ENCODE assay signal across 25 mouse cellular contexts in genomic region chr10:122718951-122719350, GRCm38 (mm10).
"Had no signal": no experiment of that assay in that cellular context is flagged by ENCODE, and none has a peak within 500 bp of the region (broad histone marks: within the 10 kb centered on the region; RNA-seq: fewer than 3 reads in every experiment).

No protein-coding gene starts in this region.

- H3K27me3 ChIP-seq: limb, embryonic 13.5 days; liver, embryonic 12.5 days; liver, embryonic 15.5 days; lung, embryonic 15.5 days; megakaryocyte, embryonic 14.5 days; neural tube, embryonic 12.5 days; neural tube, embryonic 15.5 days had no signal

- H3K36me3 ChIP-seq: limb, embryonic 13.5 days; liver, embryonic 12.5 days; liver, embryonic 15.5 days; lung, embryonic 15.5 days; midbrain, embryonic 10.5 days; neural tube, embryonic 12.5 days; neural tube, embryonic 15.5 days had no signal

- H3K27ac ChIP-seq: limb, embryonic 13.5 days; liver, embryonic 12.5 days; liver, embryonic 15.5 days; lung, embryonic 15.5 days; midbrain, embryonic 10.5 days; neural tube, embryonic 12.5 days; neural tube, embryonic 15.5 days; stomach, postnatal 0 days had no signal

- H3K4me1 ChIP-seq: limb, embryonic 13.5 days; liver, embryonic 12.5 days; liver, embryonic 15.5 days; lung, embryonic 15.5 days; megakaryocyte, embryonic 14.5 days had no signal

- H3K9ac ChIP-seq: limb, embryonic 13.5 days; liver, embryonic 12.5 days; liver, embryonic 15.5 days; lung, embryonic 15.5 days; neural tube, embryonic 12.5 days; neural tube, embryonic 15.5 days had no signal

- H3K4me2 ChIP-seq: limb, embryonic 13.5 days; liver, embryonic 12.5 days; liver, embryonic 15.5 days; lung, embryonic 15.5 days; neural tube, embryonic 12.5 days; neural tube, embryonic 15.5 days had no signal

- H3K9me3 ChIP-seq: limb, embryonic 13.5 days; liver, embryonic 12.5 days; liver, embryonic 15.5 days; lung, embryonic 15.5 days; megakaryocyte, embryonic 14.5 days; midbrain, embryonic 10.5 days; neural tube, embryonic 12.5 days; neural tube, embryonic 15.5 days had no signal

- ATAC-seq: intestine, postnatal 0 days; liver, embryonic 12.5 days had no signal

- DNase-seq: kidney, adult 8-10 months; kidney, postnatal 10 days; kidney, postnatal 36 days; left cerebral cortex, postnatal 4 days; liver; lung, adult 18-20 months; lung, postnatal 10 days; lung, postnatal 36 days; midbrain, embryonic 14.5 days; right cerebral cortex, adult 18-20 months; right cerebral cortex, postnatal 14 days; right cerebral cortex, postnatal 4 days; thymus, adult 2 months; thymus, postnatal 14 days; thymus, postnatal 4 days had no signal

- H3K4me3 ChIP-seq: limb, embryonic 13.5 days; liver, embryonic 12.5 days; liver, embryonic 15.5 days; lung, embryonic 15.5 days; megakaryocyte, embryonic 14.5 days; midbrain, embryonic 10.5 days; neural tube, embryonic 12.5 days; neural tube, embryonic 15.5 days had no signal
